In the genomic region with DNA sequence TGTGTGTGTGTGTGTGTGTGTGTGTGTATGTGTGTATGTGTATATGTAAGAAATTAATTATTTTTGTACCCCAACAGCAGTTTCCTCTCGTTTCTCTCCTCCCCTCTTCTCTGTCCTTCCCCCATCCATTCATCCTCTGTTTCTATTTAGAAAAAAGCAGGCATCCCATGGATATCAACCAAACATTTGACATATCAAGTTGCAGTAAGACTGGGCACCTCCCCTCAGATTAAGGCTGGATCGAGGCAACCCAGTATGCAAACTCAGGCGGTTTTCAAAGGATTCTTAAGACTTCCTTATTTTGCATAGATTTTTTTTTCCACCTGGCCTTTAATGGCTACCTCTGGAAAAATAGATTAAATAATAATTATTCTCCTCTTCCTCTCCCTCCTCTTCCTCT, we compare ENCODE assay signal across 8 mouse cellular contexts. TPM values are rescaled to one million over a fixed set of nuclear protein-coding genes. Genes with fewer than 3 reads are reported as not detected.
DNase-seq lines count a peak whose midpoint lies in the region; ATAC-seq and TF ChIP-seq lines count a peak whose summit lies in the region.

No protein-coding gene starts in this region.

- no peak overlapping the region for H3K27ac ChIP-seq in heart, embryonic 12.5 days (ENCODE audit: poor library complexity, severe bottlenecking)
- H3K27ac ChIP-seq in cortical plate, adult 2 months (ENCODE audit: insufficient read depth, low read length), result no peak overlapping the region
- no peak overlapping the region for H3K27ac ChIP-seq in hindbrain, postnatal 0 days
- H3K27ac ChIP-seq in midbrain, embryonic 14.5 days (replicated peaks; ENCODE audit: low read depth, low read length), result no peak overlapping the region
- H3K27ac ChIP-seq in left cerebral cortex, adult 2 months, result no peak overlapping the region

- intact Hi-C loops in left cerebral cortex, adult 2 months (cut with DNase I), result loop anchor here (10.0 kb wide), 1 partner anchor 827 kb away; no protein-coding TSS in a partner anchor

- H3K4me2 ChIP-seq in heart, embryonic 12.5 days, result peak overlapping the region; percentile 70
- H3K4me2 ChIP-seq in hindbrain, postnatal 0 days (ENCODE audit: low read depth, low read length), result peak overlapping the region; percentile 63
- peak overlapping the region; percentile 72 for H3K4me2 ChIP-seq in midbrain, embryonic 14.5 days (ENCODE audit: low read length)

- peaks cover 25% of the 10 kb centered on the region for H3K36me3 ChIP-seq in heart, embryonic 12.5 days
- H3K36me3 ChIP-seq in hindbrain, postnatal 0 days (ENCODE audit: insufficient read depth, low read length), result peaks cover 9% of the 10 kb centered on the region; the same call in 1 of the 2 replicates
- peaks cover 22% of the 10 kb centered on the region for H3K36me3 ChIP-seq in midbrain, embryonic 14.5 days (ENCODE audit: control insufficient read depth, insufficient read depth, low read length)

- H3K9ac ChIP-seq in heart, embryonic 12.5 days, result 0 out of 2 replicates have a peak overlapping the region, but pooled peaks have one; percentile 78
- peak overlapping the region; percentile 68 for H3K9ac ChIP-seq in hindbrain, postnatal 0 days (replicated peaks; ENCODE audit: low read length)
- peak overlapping the region; percentile 87; the same call in 1 of the 2 replicates for H3K9ac ChIP-seq in midbrain, embryonic 14.5 days (replicated peaks; ENCODE audit: low read length)

- 0 out of 2 replicates have a peak, but pooled peaks cover 12% of the 10 kb centered on the region for H3K4me1 ChIP-seq in heart, embryonic 12.5 days (replicated peaks)
- H3K4me1 ChIP-seq in cortical plate, adult 2 months (ENCODE audit: control insufficient read depth, insufficient read depth, low read length), result peaks cover 8% of the 10 kb centered on the region
- H3K4me1 ChIP-seq in hindbrain, postnatal 0 days (ENCODE audit: insufficient read depth, low read length), result no peaks in the 10 kb centered on the region; the same call in 1 of the 2 replicates
- peaks cover 7% of the 10 kb centered on the region; the same call in 1 of the 2 replicates for H3K4me1 ChIP-seq in midbrain, embryonic 14.5 days (ENCODE audit: control insufficient read depth, insufficient read depth, low read length)

- no peak for TF ChIP-seq CTCF in cortical plate, adult 2 months (IDR thresholded peaks at IDR 0.05; ENCODE audit: extremely low read depth, insufficient read depth, low read length)
- no peak for TF ChIP-seq CTCF in hindbrain, postnatal 0 days (IDR thresholded peaks at IDR 0.05; ENCODE audit: low read depth)
- TF ChIP-seq CTCF in left cerebral cortex, adult 2 months (IDR thresholded peaks at IDR 0.05), result no peak

- no peaks in the 10 kb centered on the region for H3K27me3 ChIP-seq in heart, embryonic 12.5 days (replicated peaks)
- H3K27me3 ChIP-seq in hindbrain, postnatal 0 days (ENCODE audit: insufficient read depth, low read length), result no peaks in the 10 kb centered on the region
- no peaks in the 10 kb centered on the region for H3K27me3 ChIP-seq in midbrain, embryonic 14.5 days (ENCODE audit: control insufficient read depth, insufficient read depth, low read length)

- TF ChIP-seq POLR2A in cortical plate, adult 2 months (IDR thresholded peaks at IDR 0.05; ENCODE audit: extremely low read depth, insufficient read depth, low read length), result no peak

- no peak for ATAC-seq in heart, embryonic 12.5 days (ENCODE audit: insufficient number of reproducible peaks, low FRiP score)
- no peak for ATAC-seq in hindbrain, postnatal 0 days
- ATAC-seq in midbrain, embryonic 14.5 days (ENCODE audit: low FRiP score, low TSS enrichment), result no peak

- 32% methylated on average over 3 of the region's 3 CpGs for WGBS in heart, embryonic 12.5 days
- 7% methylated on average over 3 of the region's 3 CpGs for WGBS in hindbrain, postnatal 0 days
- 7% methylated on average over 3 of the region's 3 CpGs for WGBS in midbrain, embryonic 14.5 days

- DNase-seq in heart, adult 8-10 months (ENCODE audit: low spot score), result no peak
- DNase-seq in hindbrain, postnatal 0 days (ENCODE audit: low spot score), result no peak
- DNase-seq in midbrain, embryonic 14.5 days, result peak; percentile 29
- no peak for DNase-seq in ovary, postnatal 36 days (ENCODE audit: low spot score)
- no peak for DNase-seq in left cerebral cortex, adult 2 months (ENCODE audit: extremely low spot score in 1 of 2, low spot score in 2 of 2)
- no peak for DNase-seq in cerebellum, adult 9-10 months

- no peaks in the 10 kb centered on the region for H3K9me3 ChIP-seq in heart, embryonic 12.5 days (replicated peaks)
- H3K9me3 ChIP-seq in hindbrain, postnatal 0 days (ENCODE audit: low read length), result no peaks in the 10 kb centered on the region
- H3K9me3 ChIP-seq in midbrain, embryonic 14.5 days (ENCODE audit: control insufficient read depth, low read length), result no peaks in the 10 kb centered on the region

- peak overlapping the region; percentile 65 for H3K4me3 ChIP-seq in heart, embryonic 12.5 days
- peak overlapping the region; percentile 51; the same call in 1 of the 2 replicates for H3K4me3 ChIP-seq in cortical plate, adult 2 months (ENCODE audit: insufficient read depth, low read length)
- H3K4me3 ChIP-seq in hindbrain, postnatal 0 days (ENCODE audit: low read length), result peak overlapping the region; percentile 60
- H3K4me3 ChIP-seq in midbrain, embryonic 14.5 days (replicated peaks; ENCODE audit: low read depth, low read length), result peak overlapping the region; percentile 68
- no peak overlapping the region for H3K4me3 ChIP-seq in left cerebral cortex, adult 2 months

RNA-seq across cellular contexts. Expression of a gene that starts 0.8 kb away (rescaled TPM):
- 6.6 and 9.5 TPM in 2 replicates for polyA plus RNA-seq in heart, embryonic 12.5 days (2016; fragmentation: Nextera tagmentation; extraction: Ambion mirVana)
- 10 to 100 TPM in 1 of 4 experiments, 1 to 10 TPM in 3; 6.2 to 10.7 (median 7.9) TPM for total RNA-seq in heart, adult 8-10 months (2022)
- polyA plus RNA-seq in cortical plate, adult 2 months (2012; rRNA removed), result 19.3 and 21.4 TPM in 2 replicates
- total RNA-seq in hindbrain, postnatal 0 days (2014; rRNA removed), result 15.3 and 21.7 TPM in 2 replicates
- polyA plus RNA-seq in hindbrain, postnatal 0 days (2015; fragmentation: Nextera tagmentation; extraction: Ambion mirVana), result 13.5 and 17.4 TPM in 2 replicates
- polyA plus RNA-seq in midbrain, embryonic 14.5 days (2014; fragmentation: Nextera tagmentation; extraction: Ambion mirVana), result 16.4 and 21.2 TPM in 2 replicates
- 10 to 100 TPM; 26.9 to 31.0 TPM for total RNA-seq in left cerebral cortex, adult 2 months (2021)

RNA-seq across cellular contexts. Expression of a gene that starts 10.5 kb away (rescaled TPM):
- polyA plus RNA-seq in heart, embryonic 12.5 days (2016; fragmentation: Nextera tagmentation; extraction: Ambion mirVana), result 97.0 and 101 TPM in 2 replicates
- 100 to 1,000 TPM; 143 to 253 (median 212) TPM for total RNA-seq in heart, adult 8-10 months (2022)
- 1,194 and 1,252 TPM in 2 replicates for polyA plus RNA-seq in cortical plate, adult 2 months (2012; rRNA removed)
- total RNA-seq in hindbrain, postnatal 0 days (2014; rRNA removed), result 2,422 and 2,499 TPM in 2 replicates
- 130 and 135 TPM in 2 replicates for polyA plus RNA-seq in hindbrain, postnatal 0 days (2015; fragmentation: Nextera tagmentation; extraction: Ambion mirVana)
- 119 and 123 TPM in 2 replicates for polyA plus RNA-seq in midbrain, embryonic 14.5 days (2014; fragmentation: Nextera tagmentation; extraction: Ambion mirVana)
- 100 to 1,000 TPM; 169 to 225 TPM for total RNA-seq in left cerebral cortex, adult 2 months (2021)

RNA-seq across cellular contexts. Expression of a gene that starts 53.7 kb away (rescaled TPM):
- not detected in 2 replicates for polyA plus RNA-seq in heart, embryonic 12.5 days (2016; fragmentation: Nextera tagmentation; extraction: Ambion mirVana)
- total RNA-seq in heart, adult 8-10 months (2022), result under 1 TPM in 3 of 4 experiments, not detected in 1; 0.12 to 0.34 (median 0.16) TPM
- polyA plus RNA-seq in cortical plate, adult 2 months (2012; rRNA removed), result 0.09 TPM in 1 of 2 replicates, not detected in the other
- total RNA-seq in hindbrain, postnatal 0 days (2014; rRNA removed), result 0.11 and 0.16 TPM in 2 replicates
- polyA plus RNA-seq in hindbrain, postnatal 0 days (2015; fragmentation: Nextera tagmentation; extraction: Ambion mirVana), result 0.10 TPM in 1 of 2 replicates, not detected in the other
- polyA plus RNA-seq in midbrain, embryonic 14.5 days (2014; fragmentation: Nextera tagmentation; extraction: Ambion mirVana), result not detected in 2 replicates
- total RNA-seq in left cerebral cortex, adult 2 months (2021), result not detected
